Mouse (Mus musculus): ENCODE results near the gene Galnt18. TPM values are rescaled to one million over a fixed set of nuclear protein-coding genes. Genes with fewer than 3 reads are reported as not detected.

The Galnt18 gene
- polyA plus RNA-seq, 1 experiment, result 28.7 TPM

DNA sequence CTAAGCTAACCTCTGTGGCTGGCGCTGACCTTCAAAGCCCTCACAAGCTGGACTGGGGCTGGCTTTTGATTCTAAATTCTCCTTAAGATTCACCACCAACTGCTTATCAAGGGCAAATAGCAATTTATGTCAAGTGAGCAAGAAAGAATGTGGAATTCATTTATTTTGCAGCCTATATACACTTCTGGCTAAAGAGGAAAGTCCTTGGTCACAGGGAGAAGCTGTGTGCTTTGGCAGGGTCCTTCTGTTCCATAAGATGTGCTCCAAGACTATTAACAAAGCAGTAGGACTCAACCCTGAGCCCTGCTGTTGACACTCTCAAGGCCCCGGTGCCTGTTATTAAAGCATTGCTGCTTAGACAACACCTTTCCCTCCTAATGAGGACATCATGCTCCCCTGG is 7.4 kb downstream of the Galnt18 start:
- no peak for DNase-seq (ENCODE audit: extremely low spot score in 1 of 2, low spot score in 1 of 2)

DNA sequence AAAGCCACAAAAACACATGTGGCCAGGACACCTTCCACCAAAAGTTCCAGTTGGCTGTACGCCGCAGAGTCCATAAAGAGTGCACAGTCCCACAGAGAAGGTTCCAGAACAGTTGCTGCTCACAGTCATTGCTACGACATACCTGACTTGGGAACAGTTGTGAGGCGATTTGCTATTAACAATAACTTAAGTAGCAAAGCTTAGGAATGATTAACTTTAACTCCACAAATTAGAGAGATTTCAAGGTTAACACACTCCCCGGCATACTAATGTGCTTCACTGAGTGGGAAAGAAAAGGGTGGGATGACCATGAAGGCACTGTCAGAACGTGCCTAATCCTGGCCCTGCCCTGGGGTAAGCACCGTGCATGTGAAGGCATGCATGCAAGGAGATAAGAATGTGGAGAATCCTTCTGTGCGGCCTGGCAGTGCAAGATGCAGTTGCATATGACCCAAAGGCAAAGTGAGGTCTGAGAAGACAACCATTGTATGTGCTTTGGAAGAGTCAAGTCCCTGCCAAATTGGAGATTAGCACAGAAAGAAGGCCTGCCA is 8.5 kb downstream of the Galnt18 start:
- DNase-seq (ENCODE audit: extremely low spot score in 1 of 2, low spot score in 1 of 2), result no peak

DNA sequence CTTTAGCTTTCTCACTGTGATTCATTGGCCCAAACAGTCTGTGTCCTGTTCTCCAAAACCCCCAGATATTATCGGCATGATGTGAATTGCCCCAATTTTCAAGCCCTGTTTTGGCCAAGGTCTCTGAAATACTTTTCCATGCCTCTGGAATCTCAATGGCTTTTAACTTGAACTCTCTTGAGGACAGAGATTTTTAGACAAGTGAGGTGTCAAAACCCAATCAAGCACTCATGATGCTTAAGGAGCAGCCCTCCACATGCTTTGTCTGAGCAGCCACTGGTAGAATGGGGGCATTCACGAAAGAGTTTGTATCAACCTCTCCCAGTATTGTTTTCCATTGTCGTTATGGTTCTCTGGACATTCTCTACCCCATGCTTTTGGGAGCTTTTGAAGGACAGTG is 9.2 kb downstream of the Galnt18 start:
- DNase-seq (ENCODE audit: extremely low spot score in 1 of 2, low spot score in 1 of 2), result no peak

DNA sequence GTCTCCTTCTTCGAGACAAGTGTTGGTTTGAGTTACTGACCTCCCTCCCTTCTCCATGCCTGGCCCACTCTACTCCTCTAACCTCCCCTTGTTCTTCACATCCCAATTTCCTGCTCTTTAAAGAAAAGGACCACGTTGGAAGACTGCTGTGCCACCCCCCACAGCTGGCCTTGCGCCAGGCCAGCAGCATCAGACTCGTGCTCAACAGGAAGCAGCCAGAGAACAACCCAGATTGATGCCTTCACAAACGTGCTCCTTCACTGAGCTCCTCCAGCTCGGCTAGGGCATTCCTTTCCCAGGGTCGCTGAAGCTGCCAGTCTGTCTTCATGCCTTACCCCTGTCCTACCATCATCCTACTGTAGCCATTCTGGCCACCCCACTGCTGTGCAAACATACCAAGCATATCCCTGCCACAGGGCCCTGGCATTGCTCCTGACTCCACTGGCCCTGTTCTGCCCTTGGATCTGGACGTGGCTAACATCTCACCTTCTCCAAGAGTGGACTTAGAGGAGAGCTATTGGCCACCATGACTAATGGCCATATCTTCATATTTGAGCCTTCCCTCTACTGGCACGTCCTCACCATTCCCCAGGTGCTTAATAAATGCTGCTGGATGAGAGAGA is 13.5 kb downstream of the Galnt18 start:
- no peak for DNase-seq (ENCODE audit: extremely low spot score in 1 of 2, low spot score in 1 of 2)

DNA sequence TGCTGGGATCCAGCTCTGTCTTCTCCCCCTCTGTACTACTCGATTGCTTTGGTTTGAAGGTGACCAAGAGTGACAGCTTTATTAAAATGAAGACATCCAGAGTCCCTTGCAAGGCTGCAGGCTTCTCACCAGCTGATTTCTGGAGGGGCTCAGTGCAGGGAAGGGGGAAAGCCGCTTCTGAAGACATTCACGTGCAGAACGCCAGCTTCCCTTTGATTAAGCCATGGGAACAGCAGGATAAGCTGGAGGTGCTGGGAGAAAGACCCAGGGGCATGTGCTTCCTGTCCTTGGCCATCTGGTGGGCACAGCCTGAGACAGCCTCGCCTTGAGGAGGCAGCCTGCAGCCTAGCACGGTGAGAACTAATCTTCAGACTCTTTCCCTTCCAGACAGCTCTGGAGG is 17.0 kb downstream of the Galnt18 start:
- no peak for DNase-seq (ENCODE audit: extremely low spot score in 1 of 2, low spot score in 1 of 2)

DNA sequence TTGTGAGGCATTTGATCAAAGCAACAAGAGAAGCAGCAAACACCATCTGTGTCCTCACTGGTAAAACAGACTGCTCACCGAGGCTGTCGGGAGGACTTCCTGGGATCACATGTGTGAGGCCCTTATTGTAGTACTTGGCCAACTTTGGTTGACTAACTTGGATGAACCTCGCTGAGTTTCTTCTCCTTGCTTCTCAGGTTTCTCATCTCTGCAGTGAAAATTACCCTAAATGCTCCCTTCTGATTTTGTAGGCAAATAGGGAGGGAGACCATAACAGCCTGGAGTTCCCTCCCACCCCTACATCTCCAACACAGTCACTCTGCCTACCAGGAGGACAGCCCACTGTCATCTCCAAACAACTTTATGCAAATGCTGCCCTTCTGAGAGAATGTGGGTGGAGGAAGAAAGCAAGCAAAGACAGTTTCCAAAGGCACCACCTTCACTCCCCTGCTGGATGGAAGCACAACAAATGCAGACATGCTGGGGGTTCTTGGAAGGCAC is 31.2 kb downstream of the Galnt18 start:
- DNase-seq (ENCODE audit: extremely low spot score in 1 of 2, low spot score in 1 of 2), result peak; percentile 62 to 73

DNA sequence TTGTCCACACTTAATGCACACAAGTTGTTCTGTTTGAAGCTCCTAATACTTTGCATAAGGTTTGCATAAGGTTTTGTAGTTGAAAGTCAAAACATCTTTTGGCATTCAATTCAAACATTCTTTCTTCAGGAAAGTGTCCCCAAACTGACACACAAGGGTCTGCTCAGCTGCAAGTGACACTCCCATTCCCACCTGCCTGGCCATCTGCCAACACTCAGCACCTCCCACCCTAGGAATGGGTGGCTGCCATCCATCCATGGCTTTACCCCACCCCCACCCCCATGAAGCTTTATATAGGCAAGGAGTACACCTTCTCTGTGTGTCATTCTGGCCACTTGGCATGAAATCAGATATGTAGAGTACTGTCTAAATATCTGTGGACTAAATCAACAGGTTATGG is 35.0 kb downstream of the Galnt18 start:
- DNase-seq (ENCODE audit: extremely low spot score in 1 of 2, low spot score in 1 of 2), result no peak

DNA sequence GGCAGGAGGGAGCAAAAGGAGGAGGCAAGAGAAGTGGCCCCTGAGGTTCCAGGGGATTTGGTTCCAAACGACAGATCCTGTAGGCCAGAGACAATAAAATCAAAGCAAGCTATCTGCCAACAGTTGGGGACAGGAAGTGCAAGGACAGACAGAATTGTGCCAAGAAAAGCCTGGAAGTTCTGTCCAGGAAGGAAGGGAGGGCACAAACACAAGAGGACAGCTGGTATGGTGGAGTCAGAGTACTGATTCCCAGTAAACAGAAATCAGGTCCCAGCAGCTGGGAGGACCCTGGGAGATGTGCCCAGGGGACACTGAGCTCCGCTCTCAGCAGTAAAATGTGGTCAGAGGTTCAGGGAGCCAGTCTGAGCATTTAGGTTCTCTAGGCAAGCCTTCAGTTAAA is 38.2 kb downstream of the Galnt18 start:
- no peak for DNase-seq (ENCODE audit: extremely low spot score in 1 of 2, low spot score in 1 of 2)

DNA sequence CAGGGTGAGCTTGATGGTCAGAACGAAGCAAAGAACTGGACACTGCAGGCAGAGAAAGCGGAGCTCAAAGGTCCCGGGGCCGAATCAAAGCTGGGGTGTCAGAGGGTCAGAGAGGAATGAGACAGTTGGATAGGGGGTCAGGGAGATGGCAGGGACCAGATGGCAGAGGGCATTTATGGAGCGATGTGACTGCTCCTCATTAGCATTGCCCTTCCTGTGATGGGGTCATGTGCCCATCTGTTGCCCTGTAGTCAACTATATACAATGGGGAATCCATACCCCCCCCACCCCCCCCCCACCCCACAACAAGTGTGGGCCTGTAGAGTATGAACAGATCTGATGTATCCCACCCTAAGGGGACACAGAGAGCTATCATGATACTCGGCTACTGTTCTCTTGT is 39.7 kb downstream of the Galnt18 start:
- DNase-seq (ENCODE audit: extremely low spot score in 1 of 2, low spot score in 1 of 2), result no peak

DNA sequence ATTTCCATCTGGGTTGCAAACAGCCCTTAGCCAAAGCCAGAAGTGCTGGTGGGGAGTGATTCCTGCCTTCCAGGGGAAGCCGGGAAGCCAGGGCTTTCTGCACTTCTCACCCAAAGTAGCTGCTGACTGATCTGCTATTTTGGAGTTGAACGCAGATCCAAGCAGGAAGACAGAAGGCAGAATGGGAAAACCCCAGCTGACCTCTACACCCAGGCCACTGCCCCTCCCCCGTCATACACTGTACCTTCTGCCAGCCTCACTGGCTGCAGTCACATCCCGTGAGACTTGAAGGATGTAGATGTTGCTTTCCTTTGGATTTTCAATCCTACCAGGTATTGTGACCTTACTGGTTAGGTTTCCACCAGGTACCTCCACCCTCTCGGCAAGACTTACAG is 40.4 kb downstream of the Galnt18 start:
- DNase-seq (ENCODE audit: extremely low spot score in 1 of 2, low spot score in 1 of 2), result no peak

DNA sequence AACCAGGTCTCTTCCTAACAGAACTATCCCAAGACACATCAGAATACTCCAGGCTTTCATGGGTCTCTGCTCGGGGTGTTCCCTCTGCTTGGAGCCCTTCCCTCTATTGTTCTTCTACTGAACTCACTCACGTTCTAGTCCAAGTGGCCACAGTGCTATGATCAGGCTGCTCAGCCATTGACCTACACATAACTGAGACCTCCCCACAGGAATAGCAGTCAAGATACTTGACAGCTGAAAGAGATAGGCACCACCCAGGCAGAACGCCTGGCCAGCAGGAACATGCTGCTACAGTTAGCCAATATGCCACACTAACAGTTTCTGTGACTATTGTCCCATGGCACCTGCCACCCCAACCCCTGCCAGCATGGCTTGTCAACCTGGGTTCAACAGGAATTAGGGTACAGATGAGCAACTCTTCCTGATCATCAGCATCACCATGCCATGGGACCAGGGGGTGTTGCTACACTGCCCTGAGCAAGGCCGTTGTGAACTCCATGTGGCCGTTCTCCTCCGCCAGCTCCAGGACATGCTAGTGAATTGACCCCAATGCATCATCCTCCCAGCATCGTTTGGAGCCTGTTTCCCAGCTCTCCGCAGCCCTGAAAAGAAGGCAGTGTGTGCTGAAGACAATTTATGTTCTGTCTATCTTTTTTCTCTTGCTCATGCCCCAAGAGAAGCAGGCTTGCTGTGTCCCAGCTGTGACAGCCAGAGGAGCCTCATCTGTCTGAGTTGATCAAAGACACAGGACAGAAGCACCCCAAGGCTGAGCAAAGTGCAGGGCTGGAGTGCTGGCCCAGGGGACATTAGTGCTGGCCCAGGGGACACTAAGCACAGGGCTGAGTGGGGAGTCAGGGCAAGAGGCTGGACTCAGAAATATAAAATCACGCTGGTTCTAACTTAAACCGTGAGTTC is 41.1 kb downstream of the Galnt18 start:
- no peak for DNase-seq (ENCODE audit: extremely low spot score in 1 of 2, low spot score in 1 of 2)

DNA sequence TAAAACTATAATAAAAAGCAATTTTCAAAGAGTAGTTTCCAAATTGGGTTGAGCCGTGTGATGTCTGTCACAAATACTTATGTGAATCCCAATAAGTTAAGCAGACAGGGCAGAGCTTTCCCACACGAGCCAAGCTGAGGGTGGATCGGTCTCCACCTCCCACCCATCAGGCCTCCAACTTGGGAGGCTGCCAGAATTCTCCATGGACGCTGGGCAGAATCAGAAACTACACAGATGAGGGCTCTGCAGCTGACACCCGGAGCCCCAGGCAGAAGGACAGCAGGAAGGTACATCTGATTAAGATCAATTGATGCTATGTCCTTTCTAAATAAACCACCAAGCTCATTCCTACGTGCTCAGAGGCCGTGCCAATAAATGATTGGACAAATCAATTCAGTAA is 42.4 kb downstream of the Galnt18 start:
- peak in 1 of 2 experiments; percentile 46 for DNase-seq (ENCODE audit: extremely low spot score in 1 of 2, low spot score in 1 of 2)

DNA sequence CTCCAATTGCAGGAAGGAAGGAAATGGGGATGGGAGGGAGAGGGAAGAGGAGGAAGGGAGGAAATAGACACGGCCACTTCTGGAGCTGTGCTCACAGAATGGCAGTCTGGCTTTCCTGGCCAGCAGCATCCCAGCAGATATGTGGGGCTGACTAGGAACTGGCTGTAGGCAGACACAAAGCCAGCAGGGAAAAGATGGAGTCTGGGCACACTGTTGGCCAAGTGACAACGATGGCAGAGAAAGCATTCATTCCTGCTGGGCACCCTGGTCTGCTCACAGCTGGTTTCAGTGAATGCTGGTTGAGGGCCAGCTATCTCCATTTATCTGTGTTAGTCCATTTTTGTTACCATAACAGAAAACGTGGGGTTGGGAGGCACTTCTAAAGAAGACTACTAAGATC is 43.4 kb downstream of the Galnt18 start:
- DNase-seq (ENCODE audit: extremely low spot score in 1 of 2, low spot score in 1 of 2), result no peak

DNA sequence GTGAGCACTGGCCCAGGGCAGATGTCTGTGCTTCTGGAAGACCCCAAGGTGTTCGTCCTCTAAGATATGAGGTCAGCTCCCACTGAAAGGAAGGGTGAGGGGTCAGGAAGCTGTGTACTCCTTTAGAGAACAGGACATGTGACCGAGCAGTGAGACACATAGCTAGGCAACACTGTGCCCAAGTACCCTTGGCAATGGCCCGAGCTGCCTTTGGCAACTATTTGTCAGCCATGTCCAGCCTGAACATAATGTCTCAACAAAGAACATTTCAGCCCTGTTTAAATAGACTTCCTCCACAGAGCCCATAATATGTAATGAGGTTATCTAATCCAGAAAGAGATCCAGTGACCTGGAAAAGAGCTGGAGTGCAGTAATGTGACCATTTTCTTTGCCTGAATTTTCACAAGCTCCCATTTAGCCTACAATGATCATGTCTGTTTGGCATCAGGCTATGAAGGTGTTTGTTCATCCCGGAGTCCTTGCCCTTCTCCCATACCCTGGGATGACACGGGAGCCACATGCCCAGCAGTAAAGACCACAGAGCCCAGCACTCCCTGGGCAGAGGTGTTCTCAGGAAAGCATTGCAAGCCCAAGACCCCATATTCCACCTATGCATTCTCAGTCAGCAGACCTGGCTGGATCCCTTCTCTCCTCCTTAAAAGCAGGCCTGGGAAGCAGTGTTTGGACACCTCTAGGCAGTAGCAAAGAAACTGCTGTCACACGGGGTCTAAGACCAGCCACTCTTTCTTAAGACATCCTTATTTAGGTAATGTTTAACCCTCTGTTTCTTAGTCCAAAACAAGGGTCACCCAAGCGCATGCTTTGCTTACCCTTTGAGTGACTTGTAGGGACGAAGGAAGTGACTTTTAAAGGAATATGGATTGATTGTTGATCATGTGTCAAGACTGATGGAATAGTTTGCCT is 49.2 kb downstream of the Galnt18 start:
- no peak for DNase-seq (ENCODE audit: extremely low spot score in 1 of 2, low spot score in 1 of 2)

DNA sequence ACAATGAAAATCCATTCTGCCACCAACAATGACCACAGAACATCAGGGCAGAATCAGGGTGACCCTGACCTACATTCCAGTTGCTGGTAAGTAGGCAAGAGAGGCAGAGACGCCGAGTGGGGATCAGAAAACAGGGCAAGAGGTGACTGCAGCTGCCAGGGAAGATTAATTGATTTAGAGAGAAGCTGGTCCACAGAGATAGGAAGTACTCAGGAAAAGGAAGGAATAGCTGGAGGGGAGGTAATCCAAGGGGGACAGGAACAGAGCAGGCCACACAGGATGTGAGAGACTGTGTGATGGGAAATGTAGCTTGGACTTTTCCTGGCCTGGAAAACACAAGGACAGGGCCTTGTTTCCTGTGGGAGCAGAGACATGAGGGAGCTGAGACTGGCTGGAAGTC is 52.8 kb downstream of the Galnt18 start:
- DNase-seq (ENCODE audit: extremely low spot score in 1 of 2, low spot score in 1 of 2), result no peak

DNA sequence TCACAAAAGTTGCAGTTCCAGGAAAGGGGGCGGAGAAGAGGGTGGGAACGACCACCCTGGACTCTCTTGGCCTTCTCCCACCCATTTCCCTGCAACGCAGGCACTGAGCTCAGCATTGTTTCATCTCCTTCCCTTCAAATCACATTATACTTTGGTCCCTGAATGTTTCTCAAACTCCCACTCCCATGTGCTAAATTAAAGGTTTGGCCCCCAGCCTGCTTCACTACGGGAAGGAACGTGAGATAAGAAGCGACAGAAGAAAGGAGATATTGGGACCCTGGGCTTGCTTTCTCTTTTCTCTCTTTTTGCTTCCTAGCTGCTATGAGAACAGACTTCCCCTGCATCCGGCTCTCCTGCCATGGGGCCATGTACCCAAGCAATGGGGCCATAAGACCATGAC is 55.0 kb downstream of the Galnt18 start:
- DNase-seq (ENCODE audit: extremely low spot score in 1 of 2, low spot score in 1 of 2), result no peak

DNA sequence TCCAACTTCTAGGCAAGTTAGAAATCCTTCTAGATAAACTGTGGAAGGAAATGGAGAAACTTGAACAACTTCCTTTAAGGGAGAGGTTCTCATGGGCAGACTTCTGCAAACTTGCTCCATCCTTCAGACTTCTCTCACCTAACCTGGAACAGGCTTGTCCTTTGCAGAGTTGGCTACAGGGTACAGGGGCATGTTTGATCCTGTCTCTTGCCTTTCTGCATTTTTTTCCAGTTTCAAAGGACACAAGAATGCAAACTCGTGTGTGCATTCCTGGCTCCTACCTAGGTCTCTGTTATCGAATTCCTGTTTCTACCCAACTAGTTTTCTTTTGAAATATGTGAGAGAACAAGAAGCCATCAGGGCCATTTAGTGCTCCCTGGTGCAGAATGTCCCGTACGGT is 55.8 kb downstream of the Galnt18 start:
- no peak for DNase-seq (ENCODE audit: extremely low spot score in 1 of 2, low spot score in 1 of 2)

DNA sequence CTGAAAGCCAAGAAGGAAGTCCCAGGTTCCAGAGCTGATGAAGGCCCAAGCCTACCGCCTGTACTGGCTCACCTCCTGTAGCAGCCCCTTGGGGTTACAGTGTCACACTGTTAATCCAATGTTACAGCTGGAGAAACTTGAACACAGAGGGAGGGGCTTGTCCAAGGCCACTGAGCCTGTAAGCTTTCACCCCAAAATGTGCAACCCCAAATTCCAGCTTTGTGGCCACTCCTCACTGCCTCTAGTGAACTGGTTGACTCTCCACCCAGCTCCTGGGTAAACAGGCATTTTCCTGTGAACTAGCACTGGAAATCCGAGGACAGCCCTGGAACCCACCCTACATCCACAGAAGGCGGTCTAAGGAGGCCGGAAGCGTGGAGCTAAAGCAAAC is 58.5 kb downstream of the Galnt18 start:
- DNase-seq (ENCODE audit: extremely low spot score in 1 of 2, low spot score in 1 of 2), result no peak

DNA sequence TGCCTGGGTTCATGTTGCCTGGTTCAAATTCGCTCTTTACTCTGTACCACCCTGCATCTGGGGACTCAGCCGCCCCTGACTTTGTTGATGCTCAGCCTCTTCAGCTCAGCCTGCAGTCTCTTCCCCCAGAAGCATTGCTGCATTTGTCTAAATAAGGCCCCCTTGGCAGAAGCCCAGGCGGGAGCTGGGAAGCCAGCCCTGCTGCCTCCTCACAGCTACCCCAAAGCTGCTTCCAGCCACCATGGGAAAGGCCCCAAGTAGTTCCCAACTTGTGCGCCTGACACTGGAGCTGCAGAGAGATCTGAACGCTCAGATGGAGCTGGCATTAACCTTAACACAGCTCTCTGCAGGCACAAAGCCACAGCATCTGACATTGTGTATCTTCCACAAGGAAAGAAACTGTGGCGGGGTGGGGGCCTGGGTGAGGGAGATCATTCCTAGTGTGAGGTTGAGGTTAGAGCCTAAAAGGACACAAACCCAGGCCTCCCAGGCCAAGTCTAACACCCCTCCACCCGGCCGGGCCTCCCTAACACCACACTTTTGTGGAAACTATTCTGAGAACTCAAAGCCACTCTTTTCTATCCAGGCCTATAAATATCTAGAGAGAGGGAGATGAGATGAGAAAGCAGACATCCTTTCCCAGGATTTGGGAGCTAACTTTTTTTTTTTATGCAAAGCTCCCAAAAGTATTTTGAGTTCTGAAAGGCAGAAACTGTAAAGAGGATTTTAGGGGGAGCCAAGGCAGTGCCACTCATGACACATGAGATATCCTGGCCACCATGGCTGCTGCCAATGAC is 59.1 kb downstream of the Galnt18 start:
- peak; percentile 33 to 83 for DNase-seq (ENCODE audit: extremely low spot score in 1 of 2, low spot score in 1 of 2)

DNA sequence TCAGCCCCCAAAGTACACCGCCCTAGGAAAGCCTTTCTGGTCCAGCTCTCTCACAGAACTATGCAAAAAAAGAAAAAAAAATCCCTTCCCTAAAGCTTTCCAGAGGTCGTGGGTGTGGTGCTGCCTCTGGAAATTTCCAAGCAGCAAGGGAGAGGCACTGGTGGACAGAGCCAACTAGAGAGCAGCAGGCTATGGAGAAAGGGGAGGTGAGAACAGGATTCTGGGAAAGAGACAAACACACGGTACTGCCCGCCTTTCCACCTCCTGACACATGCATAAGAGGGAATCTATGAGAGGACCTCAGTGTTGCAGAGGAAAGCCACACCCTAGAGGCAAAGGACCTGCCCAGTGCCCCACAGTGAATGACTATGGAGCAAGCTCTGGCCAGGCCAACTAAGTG is 60.9 kb downstream of the Galnt18 start:
- DNase-seq (ENCODE audit: extremely low spot score in 1 of 2, low spot score in 1 of 2), result no peak
